Mouse (Mus musculus): Measurements from ENCODE around the gene Inafm1.

The Inafm1 gene

GRCm38 (mm10) chr7:16296766-16297390 lies 23.5 kb upstream of the Inafm1 start:
- peak; percentile 95 to 97 for DNase-seq

GRCm38 (mm10) chr7:16296146-16296545 lies 22.7 kb upstream of the Inafm1 start:
- no peak for DNase-seq

GRCm38 (mm10) chr7:16295321-16295900 lies 22.0 kb upstream of the Inafm1 start:
- peak; percentile 78 for DNase-seq

- DNase-seq: peak; percentile 96
Measured at GRCm38 (mm10) chr7:16294837-16295236, 21.4 kb upstream of the Inafm1 start.

- DNase-seq: peak; percentile 54 to 62
Measured at GRCm38 (mm10) chr7:16294346-16294745, 20.9 kb upstream of the Inafm1 start.

- no peak for DNase-seq
Measured at GRCm38 (mm10) chr7:16287791-16288190, 14.4 kb upstream of the Inafm1 start.

GRCm38 (mm10) chr7:16287016-16287415 lies 13.6 kb upstream of the Inafm1 start:
- DNase-seq: no peak

- DNase-seq: peak; percentile 100
Measured at GRCm38 (mm10) chr7:16286026-16286961, 12.9 kb upstream of the Inafm1 start, which contains the start of gene Ccdc9. Ccdc9 (minus strand) TSS chr7:16286795.

GRCm38 (mm10) chr7:16285450-16286025 lies 12.1 kb upstream of the Inafm1 start:
- peak; percentile 59 to 64 for DNase-seq

GRCm38 (mm10) chr7:16284904-16285303 lies 11.5 kb upstream of the Inafm1 start:
- DNase-seq: no peak

GRCm38 (mm10) chr7:16284001-16284400 lies 10.6 kb upstream of the Inafm1 start:
- no peak for DNase-seq

- no peak for DNase-seq
Measured at GRCm38 (mm10) chr7:16282334-16282733, 8.9 kb upstream of the Inafm1 start.

GRCm38 (mm10) chr7:16280721-16281120 lies 7.3 kb upstream of the Inafm1 start:
- DNase-seq: no peak

GRCm38 (mm10) chr7:16274922-16275890 lies 1.8 kb upstream of the Inafm1 start:
- DNase-seq: no peak

- DNase-seq: peak; percentile 73 to 83
Measured at GRCm38 (mm10) chr7:16273766-16274140, 336 bp upstream of the Inafm1 start.

- peak; percentile 57 to 62 for DNase-seq
Measured at GRCm38 (mm10) chr7:16272681-16273080, 736 bp downstream of the Inafm1 start.

- DNase-seq: no peak
Measured at GRCm38 (mm10) chr7:16271139-16271538, 2.3 kb downstream of the Inafm1 start.

- DNase-seq: peak; percentile 45 to 56
Measured at GRCm38 (mm10) chr7:16266593-16266992, 6.8 kb downstream of the Inafm1 start.

- DNase-seq: no peak
Measured at GRCm38 (mm10) chr7:16265856-16266255, 7.6 kb downstream of the Inafm1 start.

- peak; percentile 44 for DNase-seq
Measured at GRCm38 (mm10) chr7:16263843-16264242, 9.6 kb downstream of the Inafm1 start.

GRCm38 (mm10) chr7:16263015-16263787 lies 10.2 kb downstream of the Inafm1 start:
- DNase-seq: peak; percentile 85 to 88
